Mouse (Mus musculus) MEL (cell line): ENCODE measurements around the gene Nxnl1. TPM values are rescaled to one million over a fixed set of nuclear protein-coding genes. Genes with fewer than 3 reads are reported as not detected.

Experiments
- DNase-seq: peaks from one replicate; pipeline ENCODE4 v3.0.0; 2011; ENCODE audit warnings: low read depth, low spot score
- H3K27ac ChIP-seq: 2 replicates; pipeline ENCODE4 v1.5.1; 2012; ENCODE audit warnings: low read depth, mild to moderate bottlenecking, control low read depth, low read length, moderate library complexity; ENCODE audit not compliant: control insufficient read depth
- H3K27me3 ChIP-seq, 2 experiments: fragments of 150-350 bp in 1 of 2; sonication (generic) in 1 of 2; 2 replicates each; pipeline ENCODE4 v1.6.1; 2012; ENCODE audit warnings: low read length in 2 of 2, mild to moderate bottlenecking in 2 of 2, improper control_type of control experiment in 1 of 2, moderate library complexity in 1 of 2; ENCODE audit not compliant: insufficient read depth in 2 of 2, control insufficient read depth in 1 of 2
- H3K36me3 ChIP-seq, 2 experiments: 2 replicates each; pipeline ENCODE4 v1.6.1; 2012 to 2014; ENCODE audit warnings: low read length in 2 of 2, improper control_type of control experiment in 1 of 2, inconsistent platforms in 1 of 2, mild to moderate bottlenecking in 1 of 2; ENCODE audit not compliant: insufficient read depth in 2 of 2, control insufficient read depth in 1 of 2
- H3K4me1 ChIP-seq, 2 experiments: fragments of 150-350 bp in 1 of 2; sonication (generic) in 1 of 2; 2 replicates each; pipeline ENCODE4 v1.6.1; 2012; ENCODE audit warnings: low read length in 2 of 2, improper control_type of control experiment in 1 of 2, mild to moderate bottlenecking in 1 of 2; ENCODE audit not compliant: insufficient read depth in 2 of 2, control insufficient read depth in 1 of 2
- H3K4me3 ChIP-seq, 2 experiments: fragments of 150-350 bp in 1 of 2; sonication (generic) in 1 of 2; 2 replicates each; pipeline ENCODE4 v1.5.1; 2012; ENCODE audit warnings: low read depth in 2 of 2, low read length in 2 of 2, mild to moderate bottlenecking in 2 of 2, moderate library complexity in 2 of 2, control low read depth in 1 of 2, improper control_type of control experiment in 1 of 2; ENCODE audit not compliant: control insufficient read depth in 1 of 2, insufficient read depth in 1 of 2
- H3K79me2 ChIP-seq: 2 replicates; pipeline ENCODE4 v1.6.1; 2012; ENCODE audit warnings: mild to moderate bottlenecking, low read length, moderate library complexity; ENCODE audit not compliant: control insufficient read depth, poor library complexity, insufficient read depth
- H3K9ac ChIP-seq: 2 replicates; pipeline ENCODE4 v1.6.1; 2012; ENCODE audit warnings: low read depth, mild to moderate bottlenecking, control low read depth, low read length, moderate library complexity; ENCODE audit not compliant: control insufficient read depth, poor library complexity, severe bottlenecking
- H3K9me3 ChIP-seq: fragments of 150-350 bp; sonication (generic); replicated peaks from 2 replicates; pipeline ENCODE4 v1.6.1; 2012; ENCODE audit warnings: mild to moderate bottlenecking, low read length, improper control_type of control experiment, moderate library complexity; ENCODE audit not compliant: insufficient read depth
- BHLHE40 ChIP-seq: IDR thresholded peaks from 2 replicates; pipeline ENCODE4 v1.6.1; 2012; ENCODE audit warnings: low read depth, mild to moderate bottlenecking, inconsistent platforms, low read length, improper control_type of control experiment, borderline replicate concordance
- CHD1 ChIP-seq: IDR thresholded peaks from 2 replicates; pipeline ENCODE4 v1.6.1; 2012; ENCODE audit warnings: low read depth, mild to moderate bottlenecking, inconsistent platforms, low read length, improper control_type of control experiment
- CHD2 ChIP-seq: IDR thresholded peaks from 2 replicates; pipeline ENCODE4 v1.6.1; 2011; ENCODE audit warnings: low read length, improper control_type of control experiment
- E2F4 ChIP-seq: IDR thresholded peaks from 2 replicates; pipeline ENCODE4 v1.6.1; 2011; ENCODE audit warnings: low read depth, low read length, improper control_type of control experiment, borderline replicate concordance
- ELF1 ChIP-seq: IDR thresholded peaks from 2 replicates; pipeline ENCODE4 v1.6.1; 2014; ENCODE audit warnings: low read depth, mild to moderate bottlenecking, inconsistent platforms, low read length, improper control_type of control experiment, moderate library complexity
- EP300 ChIP-seq, 2 experiments: IDR thresholded peaks; 2 replicates each; pipeline ENCODE4 v1.6.1; 2011; ENCODE audit warnings: improper control_type of control experiment in 2 of 2, low read length in 2 of 2, low read depth in 1 of 2, mild to moderate bottlenecking in 1 of 2
- ETS1 ChIP-seq: IDR thresholded peaks from 2 replicates; pipeline ENCODE4 v1.6.1; 2012; ENCODE audit warnings: low read depth, mild to moderate bottlenecking, inconsistent platforms, low read length, improper control_type of control experiment, moderate library complexity
- GABPA ChIP-seq: IDR thresholded peaks from 2 replicates; pipeline ENCODE4 v1.6.1; 2012; ENCODE audit warnings: low read depth, mild to moderate bottlenecking, inconsistent platforms, low read length, improper control_type of control experiment, moderate library complexity
- GATA1 ChIP-seq: IDR thresholded peaks from 2 replicates; pipeline ENCODE4 v1.6.1; 2011; ENCODE audit warnings: low read depth, low read length, improper control_type of control experiment
- HCFC1 ChIP-seq: IDR thresholded peaks from 2 replicates; pipeline ENCODE4 v1.6.1; 2012; ENCODE audit warnings: low read depth, mild to moderate bottlenecking, inconsistent platforms, low read length, improper control_type of control experiment, moderate library complexity
- KAT2A ChIP-seq: conservative IDR thresholded peaks from 2 replicates; pipeline ENCODE4 v1.6.1; 2012; ENCODE audit warnings: low read depth, low read length, improper control_type of control experiment, inconsistent platforms
- MAFK ChIP-seq: IDR thresholded peaks from 2 replicates; pipeline ENCODE4 v1.6.1; 2011; ENCODE audit warnings: low read depth, mild to moderate bottlenecking, low read length, improper control_type of control experiment, borderline replicate concordance
- MAX ChIP-seq: IDR thresholded peaks from 2 replicates; pipeline ENCODE4 v1.6.1; 2011; ENCODE audit warnings: low read length, improper control_type of control experiment
- MAZ ChIP-seq: IDR thresholded peaks from 2 replicates; pipeline ENCODE4 v1.6.1; 2012; ENCODE audit warnings: low read depth, mild to moderate bottlenecking, inconsistent platforms, low read length, improper control_type of control experiment
- MEF2A ChIP-seq: IDR thresholded peaks from 2 replicates; pipeline ENCODE4 v1.6.1; 2014; ENCODE audit warnings: low read depth, mild to moderate bottlenecking, inconsistent platforms, low read length, improper control_type of control experiment; ENCODE audit not compliant: poor library complexity, insufficient replicate concordance, severe bottlenecking; ENCODE audit errors: extremely low read depth
- MYB ChIP-seq: IDR thresholded peaks from 2 replicates; pipeline ENCODE4 v1.6.1; 2011; ENCODE audit warnings: mild to moderate bottlenecking, low read depth, low read length, improper control_type of control experiment
- MYC ChIP-seq: IDR thresholded peaks from 2 replicates; pipeline ENCODE4 v1.6.1; 2011; ENCODE audit warnings: low read depth, mild to moderate bottlenecking, low read length, improper control_type of control experiment, moderate library complexity
- NELFE ChIP-seq: IDR thresholded peaks from 2 replicates; pipeline ENCODE4 v1.6.1; 2011; ENCODE audit warnings: low read depth, low read length, improper control_type of control experiment
- NRF1 ChIP-seq: IDR thresholded peaks from 2 replicates; pipeline ENCODE4 v1.6.1; 2014; ENCODE audit warnings: low read depth, mild to moderate bottlenecking, inconsistent platforms, low read length, improper control_type of control experiment, moderate library complexity; ENCODE audit not compliant: poor library complexity, insufficient read depth, severe bottlenecking
- POLR2A ChIP-seq, 2 experiments: IDR thresholded peaks; 2 replicates each; pipeline ENCODE4 v1.6.1; 2011 to 2012; ENCODE audit warnings: low read length in 2 of 2, mild to moderate bottlenecking in 2 of 2, control low read depth in 1 of 2, improper control_type of control experiment in 1 of 2, low read depth in 1 of 2, moderate library complexity in 1 of 2; ENCODE audit not compliant: control insufficient read depth in 1 of 2, insufficient read depth in 1 of 2, poor library complexity in 1 of 2
- RAD21 ChIP-seq: IDR thresholded peaks from 2 replicates; pipeline ENCODE4 v1.6.1; 2011; ENCODE audit warnings: mild to moderate bottlenecking, low read depth, low read length, improper control_type of control experiment
- RCOR1 ChIP-seq: IDR thresholded peaks from 2 replicates; pipeline ENCODE4 v1.6.1; 2012; ENCODE audit warnings: low read depth, mild to moderate bottlenecking, inconsistent platforms, low read length, improper control_type of control experiment
- SMC3 ChIP-seq: IDR thresholded peaks from 2 replicates; pipeline ENCODE4 v1.6.1; 2011; ENCODE audit warnings: low read depth, low read length, improper control_type of control experiment
- TAL1 ChIP-seq: IDR thresholded peaks from 2 replicates; pipeline ENCODE4 v1.6.1; 2012; ENCODE audit warnings: mild to moderate bottlenecking, inconsistent platforms, low read length, moderate library complexity, mixed read lengths
- TBP ChIP-seq: IDR thresholded peaks from 2 replicates; pipeline ENCODE4 v1.8.0; 2011; ENCODE audit warnings: low read depth, low read length, improper control_type of control experiment
- TCF12 ChIP-seq: IDR thresholded peaks from 2 replicates; pipeline ENCODE4 v1.6.1; 2014; ENCODE audit warnings: low read depth, mild to moderate bottlenecking, inconsistent platforms, low read length, improper control_type of control experiment, moderate library complexity
- UBTF ChIP-seq: IDR thresholded peaks from 2 replicates; pipeline ENCODE4 v1.6.1; 2012; ENCODE audit warnings: low read depth, mild to moderate bottlenecking, inconsistent platforms, low read length, improper control_type of control experiment, moderate library complexity, borderline replicate concordance; ENCODE audit not compliant: insufficient read depth
- USF2 ChIP-seq, 2 experiments: IDR thresholded peaks; 2 replicates each; pipeline ENCODE4 v1.6.1; 2011 to 2012; ENCODE audit warnings: improper control_type of control experiment in 2 of 2, low read length in 2 of 2, borderline replicate concordance in 1 of 2, inconsistent platforms in 1 of 2, low read depth in 1 of 2, mild to moderate bottlenecking in 1 of 2; ENCODE audit not compliant: insufficient read depth in 1 of 2
- ZKSCAN1 ChIP-seq: IDR thresholded peaks from 2 replicates; pipeline ENCODE4 v1.6.1; 2012; ENCODE audit warnings: low read depth, mild to moderate bottlenecking, inconsistent platforms, low read length, improper control_type of control experiment, moderate library complexity
- ZMIZ1 ChIP-seq: IDR thresholded peaks from 2 replicates; pipeline ENCODE4 v1.6.1; 2012; ENCODE audit warnings: low read depth, mild to moderate bottlenecking, inconsistent platforms, low read length, improper control_type of control experiment, moderate library complexity
- ZNF384 ChIP-seq: IDR thresholded peaks from 2 replicates; pipeline ENCODE4 v1.6.1; 2012; ENCODE audit warnings: low read depth, mild to moderate bottlenecking, inconsistent platforms, low read length, improper control_type of control experiment
- polyA plus RNA-seq, 2 experiments: library from polyadenylated mRNA; stranded (reverse) in 1 of 2; unstranded in 1 of 2; fragments of >175 nt in 1 of 2; fragments of >200 nt in 1 of 2; gene quantifications; 2 replicates each; pipeline versions ENCODE4 v1.2.1 to v1.2.4; 2012; ENCODE audit warnings: low replicate concordance in 2 of 2, low read depth in 1 of 2; ENCODE audit not compliant: insufficient read length in 2 of 2, insufficient read depth in 1 of 2, missing spikeins in 1 of 2
- total RNA-seq: library from RNA; depleted of rRNA; stranded (reverse); fragments of 300-350 nt; gene quantifications from 2 replicates; pipeline ENCODE4 v1.2.3, GENCODE M21; 2012

Nxnl1 gene
- total and polyA plus RNA-seq, 3 experiments: 0.04 to 1.2 TPM; not detected in 1

DNA sequence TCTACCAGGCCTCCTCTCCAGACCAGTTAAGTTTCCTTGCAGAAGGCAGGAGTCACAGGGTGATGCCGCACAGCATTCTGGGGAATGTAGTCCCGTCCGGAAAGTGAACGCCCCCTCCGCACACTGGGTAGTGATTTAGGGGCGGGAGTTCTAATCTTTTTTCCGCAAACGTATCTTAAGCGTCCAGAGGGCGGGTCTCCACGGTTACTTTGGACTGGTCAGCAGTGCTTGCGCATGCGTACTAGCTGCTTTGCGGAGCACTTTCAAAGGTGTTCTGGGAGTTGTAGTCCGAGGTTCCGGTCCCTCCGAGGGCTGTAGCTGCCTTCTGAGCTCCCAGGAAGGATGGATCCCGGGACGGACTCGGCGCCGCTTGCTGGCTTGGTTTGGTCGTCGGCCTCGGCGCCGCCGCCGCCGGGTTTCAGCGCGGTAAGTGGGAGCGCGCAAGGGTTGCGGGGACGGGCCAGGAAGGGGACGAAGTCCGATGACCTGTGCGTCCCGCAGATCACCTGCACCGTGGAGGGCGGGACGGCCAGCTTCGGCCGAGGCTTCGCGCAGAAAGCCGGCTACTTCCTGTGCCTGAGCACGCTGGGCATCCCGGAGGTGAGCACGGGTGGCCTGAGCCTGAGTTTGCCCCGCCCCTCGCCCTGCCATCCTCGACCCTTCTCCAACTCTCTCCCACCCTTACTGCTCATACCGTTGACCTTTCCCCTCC is 23.6 kb downstream of the Nxnl1 start, which contains the start of gene Mvb12a (continued):
- no peak for TF ChIP-seq TAL1
- no peak for TF ChIP-seq MAFK
- 0 out of 2 replicates have a peak, but pooled peaks have one; percentile 22 for TF ChIP-seq TBP
- no peak for TF ChIP-seq BHLHE40

GRCm38 (mm10) chr8:71537028-71537867 is 29.2 kb downstream of the Nxnl1 start, which contains the start of gene Bst2:
Gene Bst2 (minus strand): TSS chr8:71537456.
- Histone ChIP-seq H3K4me1 (peaks cover 2 to 11% of the 10 kb centered on the region in 2 experiments; a peak in 2 of 4 replicates), H3K4me3 (peak within 1 kb of the TSS; percentile 66 to 87), H3K27ac (peak within 1 kb of the TSS; percentile 62), H3K9ac (peak within 1 kb of the TSS; percentile 74), H3K9me3 (no peaks in the 10 kb centered on the region), H3K36me3 (peaks cover 0 to 7% of the 10 kb centered on the region in 2 experiments; a peak in 2 of 4 replicates), H3K79me2 (peaks cover 1% of the 10 kb centered on the region), H3K27me3 (no peaks in the 10 kb centered on the region)
- peak; percentile 98 for DNase-seq
- TF ChIP-seq RCOR1 (no peak), ETS1 (peak; percentile 77), SMC3 (no peak), POLR2A (IDR thresholded peaks at IDR 0.05; ENCODE audit: control insufficient read depth in 1 of 2, insufficient read depth in 1 of 2, low read depth in 1 of 2, low read length in 2 of 2, poor library complexity in 1 of 2) (peak; percentile 74 to 80; a peak in 3 of 4 replicates), MYB (no peak), ZKSCAN1 (no peak), ELF1 (0 out of 2 replicates have a peak, but pooled peaks have one; percentile 45), TCF12 (peak; percentile 20; the same call in 1 of the 2 replicates), CHD1 (no peak), UBTF (no peak), CHD2 (no peak), USF2 (IDR thresholded peaks at IDR 0.05; ENCODE audit: borderline replicate concordance in 1 of 2, insufficient read depth in 1 of 2, low read depth in 1 of 2, low read length in 2 of 2) (0 out of 4 replicates have a peak, but pooled peaks of 1 of the 2 experiments have one; percentile 24), MAX (peak; percentile 90), MYC (peak; percentile 82), ZNF384 (no peak), GATA1 (no peak), MEF2A (no peak), MAZ (0 out of 2 replicates have a peak, but pooled peaks have one; percentile 30), EP300 (IDR thresholded peaks at IDR 0.05; ENCODE audit: low read depth in 1 of 2, low read length in 2 of 2) (peak; percentile 10 to 22; a peak in 1 of 4 replicates), NRF1 (0 out of 2 replicates have a peak, but pooled peaks have one; percentile 8), NELFE (peak; percentile 72), KAT2A (no peak), GABPA (no peak), HCFC1 (peak; percentile 76), E2F4 (no peak), RAD21 (no peak), ZMIZ1 (peak; percentile 51)
